Mouse (Mus musculus): ENCODE measurements around the gene Gm20903.
"Not testable (repeated sequence)": the region's sequence is repeated elsewhere in the genome, so short reads cannot be mapped to it uniquely, and the experiment has no call there.

Gene Gm20903

GRCm38 (mm10) chrY:73669015-73669414 is at the start of gene Gm20903:
Gene Gm20903, plus strand, starts transcription at chrY:73669315.
- not testable (repeated sequence) for DNase-seq (ENCODE audit: low spot score)
